Mouse (Mus musculus) neutrophil, adult 5-6 weeks (primary cell): ENCODE results near the gene Dram1. TPM values are rescaled to one million over a fixed set of nuclear protein-coding genes. Genes with fewer than 3 reads are reported as not detected.

Experiments
- ATAC-seq: fragments of 151-379, 151-347 bp; 2 replicates; pipeline ENCODE4 v1.8.0; 2017; ENCODE audit warnings: mild to moderate bottlenecking, moderate TSS enrichment; ENCODE audit not compliant: insufficient number of reproducible peaks, poor library complexity, low FRiP score, severe bottlenecking; ENCODE audit errors: extremely low read depth
- total RNA-seq: library from RNA; stranded (forward); fragments of 200-1000 nt; gene quantifications from 2 replicates; pipeline ENCODE4 v1.2.3, GENCODE M21; 2017

Gene Dram1
- total RNA-seq, 1 experiment from 2014 or later, result 20.1 TPM

- ATAC-seq, result no peak
Observed at GRCm38 (mm10) chr10:88314841-88315240, 64.0 kb downstream of the Dram1 start.

DNA sequence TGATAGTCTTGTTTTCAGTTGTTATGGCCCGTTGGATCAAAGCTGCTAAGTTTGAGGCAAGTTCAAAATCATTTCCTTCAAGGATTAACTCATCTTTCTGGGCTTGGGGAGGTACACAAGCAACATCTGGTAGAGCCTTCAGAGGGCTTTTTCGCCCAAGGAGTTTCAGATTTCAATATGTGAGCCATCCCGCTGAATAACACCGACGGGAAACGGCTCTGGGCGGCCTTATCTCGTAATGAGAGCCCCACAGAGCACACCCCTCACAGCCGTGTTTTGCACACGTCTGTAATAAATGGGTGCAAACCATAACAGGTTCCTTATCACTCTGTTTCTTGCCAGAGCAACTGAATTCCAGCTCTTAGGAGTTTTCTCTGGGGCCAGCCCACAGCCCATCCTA, 69.0 kb downstream of the Dram1 start:
- ATAC-seq, result no peak

DNA sequence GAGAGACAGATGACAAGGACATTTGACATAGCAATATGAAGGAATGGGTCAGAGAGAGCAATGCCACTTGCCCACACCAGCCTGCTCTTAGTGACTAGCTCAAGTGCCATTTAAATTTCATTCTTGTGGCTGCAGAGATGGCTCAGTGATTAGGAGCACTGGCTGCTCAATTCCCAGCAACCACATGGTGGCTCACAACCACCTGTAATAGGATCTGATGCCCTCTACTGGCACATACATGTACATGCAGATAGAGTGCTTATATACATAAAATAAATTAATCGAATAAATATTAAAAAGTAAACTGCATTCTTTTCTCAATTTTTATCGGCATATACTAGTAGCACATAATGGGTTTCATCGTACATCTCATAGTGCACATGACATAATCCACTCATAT, 72.6 kb downstream of the Dram1 start:
- no peak for ATAC-seq

GRCm38 (mm10) chr10:88304302-88304701, 74.6 kb downstream of the Dram1 start:
- ATAC-seq, result peak; percentile 26; the same call in 1 of the 2 replicates

GRCm38 (mm10) chr10:88303079-88303478, 75.8 kb downstream of the Dram1 start:
- ATAC-seq, result no peak

GRCm38 (mm10) chr10:88301802-88302470, 76.9 kb downstream of the Dram1 start:
- ATAC-seq, result no peak

- ATAC-seq, result no peak
Observed at GRCm38 (mm10) chr10:88296991-88297390, 81.9 kb downstream of the Dram1 start.

DNA sequence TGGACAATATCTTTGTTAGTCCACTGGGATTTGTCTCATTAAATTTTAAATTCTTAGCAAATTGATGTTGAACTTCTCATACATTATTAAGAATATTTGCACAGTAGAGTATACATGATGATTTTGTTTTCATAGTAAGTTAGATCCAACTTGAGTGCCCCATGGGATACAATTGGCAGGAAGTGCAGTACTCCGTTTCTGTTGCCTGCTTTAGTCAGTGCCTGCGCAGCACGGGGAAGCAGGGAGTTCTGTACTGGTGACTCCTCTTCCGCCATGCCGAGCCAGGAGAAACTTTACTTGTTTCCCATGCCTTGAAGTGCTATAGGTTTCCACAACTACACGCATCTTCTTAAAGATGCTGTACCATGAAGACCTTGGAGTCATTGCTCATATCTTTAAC, 83.8 kb downstream of the Dram1 start:
- no peak for ATAC-seq

DNA sequence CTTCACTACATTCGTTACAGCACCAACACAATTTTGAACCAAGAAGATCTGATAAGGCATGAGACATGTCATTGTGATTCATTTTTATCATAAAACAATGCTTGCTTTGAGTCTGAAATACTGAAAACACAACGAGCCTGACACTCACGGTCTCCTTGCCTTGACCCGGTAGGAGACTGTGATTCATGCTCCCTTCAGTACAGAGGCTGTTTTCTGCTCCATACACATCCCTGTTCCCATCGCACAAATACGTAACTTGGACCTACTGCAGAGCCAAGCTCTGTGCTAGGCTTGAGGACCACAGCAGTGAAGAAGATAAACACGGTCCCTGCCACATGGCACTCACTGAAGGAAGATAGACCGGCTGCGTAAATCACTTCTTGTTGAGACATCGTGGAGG, 90.8 kb downstream of the Dram1 start:
- no peak for ATAC-seq

GRCm38 (mm10) chr10:88287261-88287660, 91.6 kb downstream of the Dram1 start:
- no peak for ATAC-seq

DNA sequence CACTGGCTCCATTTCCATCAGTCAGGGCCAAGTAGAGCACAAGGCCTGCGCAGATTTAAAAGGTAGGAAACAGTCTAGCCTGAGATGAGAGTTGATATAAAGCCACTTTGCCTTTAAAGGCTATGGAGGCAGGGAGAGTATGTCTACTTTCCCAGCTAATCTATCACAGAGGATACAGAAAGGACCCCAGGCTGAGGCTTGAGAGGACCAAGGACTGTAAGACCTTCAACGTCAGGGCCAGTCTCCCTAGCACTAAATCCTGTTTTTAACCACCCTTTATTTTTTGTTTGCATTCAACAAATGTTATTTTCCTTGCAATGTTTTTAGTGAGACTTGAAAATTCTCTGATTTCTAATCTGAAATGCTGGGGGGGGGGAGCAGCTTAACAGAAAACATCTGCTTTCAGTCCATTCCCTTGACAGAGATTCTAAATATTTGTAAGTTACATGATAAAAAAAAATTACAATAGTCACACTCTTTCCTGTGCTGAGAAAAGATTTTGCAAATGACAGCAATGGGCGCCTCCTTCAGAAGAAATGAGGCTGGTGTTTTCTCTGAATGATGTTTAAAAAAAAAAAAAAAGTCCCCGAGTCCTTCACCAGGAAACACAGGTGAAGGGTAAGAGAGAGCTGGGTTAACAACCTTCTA, 94.4 kb downstream of the Dram1 start:
- no peak for ATAC-seq

DNA sequence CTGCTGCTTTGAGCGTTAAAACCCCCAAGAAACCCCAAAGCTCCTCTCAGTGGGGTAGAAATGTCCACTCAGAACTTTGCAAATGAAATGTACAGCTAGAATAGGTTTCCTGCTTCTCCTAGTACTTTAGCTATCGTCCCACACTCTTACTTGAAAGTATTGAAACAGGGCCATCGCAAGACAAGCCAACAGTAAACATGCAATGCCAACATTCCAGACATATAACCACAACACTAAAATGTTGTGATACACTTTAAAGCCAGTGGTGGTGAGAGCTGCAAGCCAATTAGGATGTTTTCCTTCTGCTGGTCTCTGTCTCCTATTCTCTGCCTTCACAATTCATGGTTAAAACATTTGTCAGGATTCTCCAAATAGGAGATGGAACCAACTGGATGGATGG, 97.2 kb downstream of the Dram1 start:
- no peak for ATAC-seq

GRCm38 (mm10) chr10:88274045-88274444, 104.8 kb downstream of the Dram1 start:
- ATAC-seq, result no peak

Other genes with a start within 250 kb of the Dram1 start
- gene Parpbp, start 232.1 kb downstream of the Dram1 start, total RNA-seq, result 0.49 and 1.3 TPM in 2 replicates
- 11.9 and 14.1 TPM in 2 replicates for gene Nup37, start 232.1 kb downstream of the Dram1 start, total RNA-seq
- gene Washc3, start 178.0 kb downstream of the Dram1 start, total RNA-seq, result 13.7 and 24.8 TPM in 2 replicates
- gene Gnptab, start 52 bp upstream of the Dram1 start, total RNA-seq, result 34.7 and 35.9 TPM in 2 replicates
- not detected in 2 replicates for gene Sycp3, start 80.5 kb upstream of the Dram1 start, total RNA-seq
- 6.0 and 10.0 TPM in 2 replicates for gene Chpt1, start 125.0 kb upstream of the Dram1 start, total RNA-seq
- gene Mybpc1, start 226.1 kb upstream of the Dram1 start, total RNA-seq, result 0.12 TPM in 1 of 2 replicates, not detected in the other